Mouse (Mus musculus) ES-E14 (cell line): ENCODE data around the gene Gm10273. TPM values are rescaled to one million over a fixed set of nuclear protein-coding genes. Genes with fewer than 3 reads are reported as not detected.

Source experiments
- DNase-seq: peaks from one replicate; pipeline ENCODE4 v3.0.0-alpha.2; 2013; ENCODE audit warnings: low read depth, low spot score
- H3K27ac ChIP-seq: 2 replicates; pipeline ENCODE4 v1.5.1; 2012; ENCODE audit warnings: low read depth, mild to moderate bottlenecking, low read length, moderate library complexity, mixed read lengths; ENCODE audit not compliant: poor library complexity, insufficient read depth, severe bottlenecking
- H3K36me3 ChIP-seq: 2 replicates; pipeline ENCODE4 v1.6.1; 2012; ENCODE audit warnings: mild to moderate bottlenecking, low read length, moderate library complexity, mixed read lengths; ENCODE audit not compliant: control insufficient read depth, poor library complexity, insufficient read depth, severe bottlenecking
- H3K4me1 ChIP-seq, 2 experiments: fragments of 150-350 bp in 1 of 2; sonication (generic) in 1 of 2; 2 replicates each; pipeline ENCODE4 v1.6.1; 2012; ENCODE audit warnings: low read length in 2 of 2, mild to moderate bottlenecking in 1 of 2, mixed read lengths in 1 of 2; ENCODE audit not compliant: control insufficient read depth in 2 of 2, insufficient read depth in 2 of 2, poor library complexity in 1 of 2
- H3K4me3 ChIP-seq, 2 experiments: fragments of 150-350 bp in 1 of 2; sonication (generic) in 1 of 2; 2 replicates each; pipeline ENCODE4 v1.5.1; 2012; ENCODE audit warnings: low read length in 2 of 2, low read depth in 1 of 2, mild to moderate bottlenecking in 1 of 2, mixed read lengths in 1 of 2; ENCODE audit not compliant: insufficient read depth in 1 of 2, poor library complexity in 1 of 2, severe bottlenecking in 1 of 2
- H3K9ac ChIP-seq: 2 replicates; pipeline ENCODE4 v1.6.1; 2012; ENCODE audit warnings: low read depth, mild to moderate bottlenecking, low read length, mixed read lengths; ENCODE audit not compliant: poor library complexity, insufficient read depth, severe bottlenecking
- H3K9me3 ChIP-seq: fragments of 150-350 bp; sonication (generic); 2 replicates; pipeline ENCODE4 v1.6.1; 2012; ENCODE audit warnings: low read depth, mild to moderate bottlenecking, low read length; ENCODE audit not compliant: control insufficient read depth, insufficient read depth
- CHD2 ChIP-seq: IDR thresholded peaks from 2 replicates; pipeline ENCODE4 v1.6.1; 2014; ENCODE audit warnings: mild to moderate bottlenecking, low read depth, low read length, inconsistent platforms
- HCFC1 ChIP-seq: IDR thresholded peaks from 2 replicates; pipeline ENCODE4 v1.6.1; 2012; ENCODE audit warnings: low read length, inconsistent platforms, borderline replicate concordance; ENCODE audit not compliant: insufficient read depth
- MAFK ChIP-seq: IDR thresholded peaks from 2 replicates; pipeline ENCODE4 v1.6.1; 2014; ENCODE audit warnings: mild to moderate bottlenecking, low read depth, low read length, inconsistent platforms; ENCODE audit not compliant: insufficient read depth
- ZC3H11A ChIP-seq: IDR thresholded peaks from 2 replicates; pipeline ENCODE4 v1.6.1; 2012; ENCODE audit warnings: low read depth, mild to moderate bottlenecking, inconsistent platforms, low read length, borderline replicate concordance
- ZNF384 ChIP-seq: IDR thresholded peaks from 2 replicates; pipeline ENCODE4 v1.6.1; 2012; ENCODE audit warnings: low read depth, low read length, inconsistent platforms
- in situ Hi-C, 2 experiments: fragments of 600-800 bp; cut with MboI; formaldehyde crosslinking; loops; one replicate each; pipeline ENCODE4 v1.15.1; 2025; ENCODE audit warnings: low sequenced_read_pairs in 2 of 2, inconsistent platforms in 1 of 2; ENCODE audit not compliant: unreplicated experiment in 2 of 2
- total RNA-seq: library from RNA; depleted of rRNA; stranded (reverse); fragments of 300-350 nt; gene quantifications from 2 replicates; pipeline ENCODE4 v1.2.3, GENCODE M21; 2012; rRNA removed

Gene Gm10273
- total RNA-seq, 1 experiment: 26.8 TPM

DNA sequence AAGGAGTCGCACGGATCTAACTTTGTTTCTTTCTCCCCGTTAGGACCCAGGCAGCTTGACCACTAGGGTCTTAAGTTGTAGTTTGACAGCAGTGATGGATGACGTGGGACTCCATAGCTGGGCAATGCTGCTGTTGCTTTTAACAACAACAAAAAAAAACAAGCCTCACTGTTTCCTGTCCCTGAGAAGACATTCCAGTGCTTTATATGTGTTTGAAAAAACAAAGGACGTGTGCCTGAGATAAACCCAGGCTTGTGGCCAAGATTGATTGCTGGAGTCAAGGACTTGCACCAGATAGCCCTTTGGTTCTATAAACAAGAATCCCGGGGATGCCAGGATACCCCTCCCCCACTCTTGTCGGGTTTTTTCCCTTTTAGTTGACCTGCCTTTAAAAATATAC lies 47.8 kb downstream of the Gm10273 start:
- no peaks in the 10 kb centered on the region; a peak in 1 of 4 replicates for H3K4me1 ChIP-seq
- no peaks in the 10 kb centered on the region for H3K36me3 ChIP-seq
- in situ Hi-C loops: no loop called here
- TF ChIP-seq HCFC1 (no peak), CHD2 (no peak), ZC3H11A (no peak), ZNF384 (no peak), MAFK (no peak)
- no peaks in the 10 kb centered on the region for H3K9me3 ChIP-seq
- DNase-seq: no peak
- H3K9ac ChIP-seq: no peak overlapping the region
- H3K4me3 ChIP-seq: no peak overlapping the region
- H3K27ac ChIP-seq: no peak overlapping the region

- no peaks in the 10 kb centered on the region for H3K9me3 ChIP-seq
- no peaks in the 10 kb centered on the region; a peak in 1 of 4 replicates for H3K4me1 ChIP-seq
- no peak for DNase-seq
- no peak overlapping the region for H3K27ac ChIP-seq
- no peak overlapping the region for H3K9ac ChIP-seq
- in situ Hi-C loops: no loop called here
- H3K36me3 ChIP-seq: no peaks in the 10 kb centered on the region
- TF ChIP-seq ZNF384 (no peak), MAFK (no peak), ZC3H11A (no peak), HCFC1 (no peak), CHD2 (no peak)
- no peak overlapping the region for H3K4me3 ChIP-seq
Measured at GRCm38 (mm10) chr10:59444106-59444505, 48.7 kb downstream of the Gm10273 start.

DNA sequence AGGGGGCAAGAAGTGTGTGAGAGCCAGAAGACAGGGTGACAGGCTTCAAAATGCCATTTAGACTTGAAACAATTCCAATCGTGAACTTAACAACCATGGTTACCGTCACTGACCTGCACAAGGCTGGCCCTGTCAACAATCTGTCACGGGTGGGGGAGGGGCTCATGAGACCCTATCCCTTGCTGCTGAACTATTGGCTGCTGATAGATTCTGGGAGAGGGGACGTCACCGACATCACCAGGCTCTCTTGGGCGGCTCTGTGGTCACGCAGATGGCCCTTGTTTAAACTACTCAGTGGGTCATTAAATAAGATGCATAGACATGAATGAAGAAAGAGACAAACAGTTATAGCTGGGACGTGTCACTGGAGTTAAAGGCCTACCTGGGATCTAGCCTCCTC lies 49.2 kb downstream of the Gm10273 start:
- Histone ChIP-seq H3K36me3 (no peaks in the 10 kb centered on the region), H3K9me3 (no peaks in the 10 kb centered on the region), H3K4me1 (no peaks in the 10 kb centered on the region; a peak in 1 of 4 replicates), H3K9ac (no peak overlapping the region), H3K4me3 (no peak overlapping the region), H3K27ac (no peak overlapping the region)
- in situ Hi-C loops: no loop called here
- no peak for DNase-seq
- TF ChIP-seq ZC3H11A (no peak), CHD2 (no peak), MAFK (no peak), ZNF384 (no peak), HCFC1 (no peak)

Other genes with a start within 250 kb of the Gm10273 start
- gene Sept10, start 173.8 kb upstream of the Gm10273 start, total RNA-seq: 15.1 and 16.8 TPM in 2 replicates
- gene Sowahc, start 173.7 kb upstream of the Gm10273 start, total RNA-seq: 6.3 and 7.9 TPM in 2 replicates
- 73.4 and 104 TPM in 2 replicates for gene P4ha1, start 72.3 kb upstream of the Gm10273 start, total RNA-seq
- 0.69 and 2.1 TPM in 2 replicates for gene Pla2g12b, start 8.0 kb downstream of the Gm10273 start, total RNA-seq
- gene Oit3, start 46.1 kb downstream of the Gm10273 start, total RNA-seq: 0.05 TPM in 1 of 2 replicates, not detected in the other
- 1.5 TPM in 1 of 2 replicates, not detected in the other for gene Gm10322, start 220.4 kb downstream of the Gm10273 start, total RNA-seq
- 12.3 and 13.6 TPM in 2 replicates for gene Mcu, start 221.1 kb downstream of the Gm10273 start, total RNA-seq